Mouse (Mus musculus) left cerebral cortex, adult 8-10 months (tissue): Measurements from ENCODE around the gene Gm4836. TPM values are rescaled to one million over a fixed set of nuclear protein-coding genes. Genes with fewer than 3 reads are reported as not detected.
"Not testable (repeated sequence)": the region's sequence is repeated elsewhere in the genome, so short reads cannot be mapped to it uniquely, and the experiment has no call there.

Source experiments
- DNase-seq, 2 experiments: peaks; one replicate each; pipeline ENCODE4 v3.0.0; 2022; ENCODE audit warnings: low spot score in 2 of 2
- total RNA-seq, 4 experiments: library from RNA; stranded (reverse); gene quantifications; 2 replicates each; pipeline ENCODE4 v1.2.4; 2022

Gm4836 gene
- total RNA-seq = not detected

GRCm38 (mm10) chrX:28293532-28293931 lies at the start of gene Gm4836:
Gm4836 (minus strand) TSS chrX:28293632.
- not testable (repeated sequence) for DNase-seq
